Mouse (Mus musculus) ES-Bruce4 (cell line): ENCODE results near the gene Lzts2.

Experiments
- CTCF ChIP-seq: IDR thresholded peaks from one replicate; pipeline ENCODE4 v1.8.1; 2011; ENCODE audit warnings: low read depth, low read length
- EP300 ChIP-seq: IDR thresholded peaks from 2 replicates; pipeline ENCODE4 v1.6.1; 2011; ENCODE audit warnings: low read depth, low read length; ENCODE audit not compliant: insufficient read depth
- POLR2A ChIP-seq: IDR thresholded peaks from one replicate; pipeline ENCODE4 v1.8.1; 2011; ENCODE audit warnings: low read length; ENCODE audit not compliant: insufficient read depth

DNA sequence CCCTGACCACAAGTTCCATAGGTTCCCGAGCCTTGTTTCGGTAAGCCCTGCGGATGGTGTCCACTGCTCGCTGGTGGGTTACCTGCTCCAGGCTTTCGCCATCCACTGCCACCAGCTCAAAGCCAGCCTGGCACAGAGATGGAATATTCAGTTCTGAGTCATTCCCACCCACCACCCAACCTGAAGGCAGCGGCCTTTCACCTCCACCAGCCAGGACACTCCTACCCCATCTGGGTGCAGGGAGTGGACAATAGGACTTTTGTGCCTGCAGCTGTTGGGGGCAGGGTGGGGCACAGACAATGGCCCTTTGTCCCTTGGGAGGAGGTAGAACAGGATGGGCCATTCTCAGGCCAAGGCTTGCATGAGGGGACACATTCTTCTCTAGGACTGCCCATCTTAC, 13.6 kb downstream of the Lzts2 start:
- no peak for TF ChIP-seq POLR2A
- TF ChIP-seq CTCF = no peak
- TF ChIP-seq EP300 = peak; percentile 95
